Mouse (Mus musculus) stomach, postnatal 0 days (tissue): ENCODE results near the gene Abhd2. TPM values are rescaled to one million over a fixed set of nuclear protein-coding genes. Genes with fewer than 3 reads are reported as not detected.
"Not testable (repeated sequence)": the region's sequence is repeated elsewhere in the genome, so short reads cannot be mapped to it uniquely, and the experiment has no call there.

ENCODE experiments used
- ATAC-seq: fragments of 200-750 bp; cut with Nextera tagmentation; 2 replicates; pipeline ENCODE4 v1.8.0; 2017; ENCODE audit not compliant: low FRiP score, low TSS enrichment
- DNase-seq: peaks from one replicate; pipeline ENCODE4 v3.0.0-alpha.2; 2016; ENCODE audit warnings: low spot score
- H3K27ac ChIP-seq: fragments of 300-500 bp; sonication (generic); replicated peaks from 2 replicates; pipeline ENCODE4 v1.5.1; 2014; ENCODE audit warnings: mild to moderate bottlenecking, control low read depth
- H3K27me3 ChIP-seq: fragments of 300-500 bp; sonication (generic); 2 replicates; pipeline ENCODE4 v1.6.1; 2014; ENCODE audit warnings: low read length; ENCODE audit not compliant: control insufficient read depth, insufficient read depth
- H3K36me3 ChIP-seq: fragments of 300-500 bp; sonication (generic); 2 replicates; pipeline ENCODE4 v1.6.1; 2014; ENCODE audit warnings: low read length, mixed read lengths; ENCODE audit not compliant: control insufficient read depth, insufficient read depth
- H3K4me1 ChIP-seq: fragments of 300-500 bp; sonication (generic); replicated peaks from 2 replicates; pipeline ENCODE4 v1.6.1; 2014; ENCODE audit warnings: antibody characterized with exemption; ENCODE audit not compliant: control insufficient read depth, insufficient read depth
- H3K4me2 ChIP-seq: fragments of 300-500 bp; sonication (generic); replicated peaks from 2 replicates; pipeline ENCODE4 v1.6.1; 2014; ENCODE audit warnings: low read depth, mild to moderate bottlenecking, control low read depth, moderate library complexity
- H3K4me3 ChIP-seq: fragments of 300-500 bp; sonication (generic); 2 replicates; pipeline ENCODE4 v1.5.1; 2014; ENCODE audit warnings: low read depth, low read length, control low read depth
- H3K9ac ChIP-seq: fragments of 300-500 bp; sonication (generic); 2 replicates; pipeline ENCODE4 v1.6.1; 2014; ENCODE audit warnings: mild to moderate bottlenecking, low read length, control low read depth, mixed read lengths
- H3K9me3 ChIP-seq: fragments of 300-500 bp; sonication (generic); 2 replicates; pipeline ENCODE4 v1.6.1; 2016; ENCODE audit warnings: low read length; ENCODE audit not compliant: control insufficient read depth
- CTCF ChIP-seq: IDR thresholded peaks from 2 replicates; pipeline ENCODE4 v1.5.1; 2016; ENCODE audit warnings: antibody characterized with exemption, low read depth, mild to moderate bottlenecking, moderate library complexity
- EP300 ChIP-seq: optimal IDR thresholded peaks from 2 replicates; pipeline ENCODE3; 2016; ENCODE audit warnings: antibody characterized with exemption
- WGBS: fragments of 180-500 bp; shearing (Covaris S2); extraction: QIAGEN DNeasy Blood & Tissue Kit; methylation state at CpG from one replicate; pipeline ENCODE4 v1.1.7; 2014; 5-methylcytosine and 5-hydroxymethylcytosine counted together
- polyA plus RNA-seq: library from polyadenylated mRNA; unstranded; fragments of >200 nt; fragmentation: Nextera tagmentation; extraction: Ambion mirVana; gene quantifications from 2 replicates; pipeline ENCODE4 v1.2.1, GENCODE M21; 2015

The Abhd2 gene
- polyA plus RNA-seq, 1 experiment from 2014 or later, result 27.5 TPM

DNA sequence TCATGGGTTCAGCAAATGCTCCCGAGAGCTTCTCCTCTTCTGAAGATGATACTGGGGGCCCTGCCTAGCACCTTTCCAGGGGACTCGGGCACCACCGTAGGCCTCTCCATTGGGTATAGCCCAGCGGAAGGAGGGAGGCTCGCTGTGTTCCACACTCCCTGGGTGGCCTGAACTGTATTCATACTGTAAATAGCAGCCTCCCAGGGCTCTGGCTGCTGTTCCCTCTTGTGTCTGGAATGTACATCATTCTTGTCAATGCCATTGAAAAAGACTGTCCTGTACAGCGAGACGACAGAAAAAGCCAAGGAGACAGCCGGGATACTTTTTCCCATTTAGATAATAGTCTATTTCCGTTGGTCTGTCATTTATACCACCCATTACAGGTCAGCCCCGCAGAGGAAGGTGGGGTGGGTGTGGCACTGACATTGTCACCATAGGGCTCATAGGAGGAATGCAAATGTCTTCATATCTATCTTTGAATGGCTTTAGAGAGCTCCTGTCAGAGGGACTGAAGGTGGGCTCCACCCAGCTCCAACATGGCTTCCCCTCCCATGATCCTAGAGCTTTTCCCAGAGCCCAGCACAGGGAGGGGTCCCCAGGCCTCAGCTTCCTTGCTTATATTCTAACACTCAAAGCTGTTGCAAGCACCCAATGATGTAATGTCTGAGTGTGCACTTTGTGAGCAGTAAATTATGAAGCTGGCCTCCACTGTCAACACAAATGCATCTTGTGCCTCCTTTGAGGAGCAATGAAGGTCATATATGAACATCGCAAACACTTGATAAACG is 10.1 kb downstream of the Abhd2 start:
- Histone ChIP-seq H3K4me3 (no peak overlapping the region), H3K9ac (no peak overlapping the region), H3K27ac (peak overlapping the region; percentile 26; the same call in 1 of the 2 replicates), H3K4me1 (peaks cover 6% of the 10 kb centered on the region), H3K4me2 (no peak overlapping the region), H3K9me3 (no peaks in the 10 kb centered on the region), H3K27me3 (no peaks in the 10 kb centered on the region), H3K36me3 (no peaks in the 10 kb centered on the region)
- TF ChIP-seq CTCF (no peak), EP300 (no peak)
- DNase-seq, result no peak
- no peak for ATAC-seq
- 56% methylated on average over 12 of the region's 12 CpGs for WGBS

DNA sequence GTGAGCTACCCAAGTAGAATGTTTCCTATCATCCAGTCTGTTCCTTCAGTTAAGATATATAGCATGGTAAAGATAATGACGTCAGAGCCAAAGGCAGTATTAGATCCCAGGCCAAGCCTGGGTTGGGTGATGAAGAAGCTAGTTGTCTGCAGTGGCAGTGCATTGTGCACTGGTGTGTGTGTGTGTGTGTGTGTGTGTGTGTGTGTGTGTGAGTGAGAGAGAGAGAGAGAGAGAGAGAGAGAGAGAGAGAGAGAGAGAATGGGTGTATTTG is 10.6 kb downstream of the Abhd2 start:
- WGBS, result 35% methylated on average over 1 of the region's 1 CpGs
- H3K4me2 ChIP-seq, H3K27me3 ChIP-seq, H3K4me1 ChIP-seq, H3K9me3 ChIP-seq, H3K27ac ChIP-seq, DNase-seq, H3K36me3 ChIP-seq, ATAC-seq, H3K9ac ChIP-seq, H3K4me3 ChIP-seq: not testable (repeated sequence)

DNA sequence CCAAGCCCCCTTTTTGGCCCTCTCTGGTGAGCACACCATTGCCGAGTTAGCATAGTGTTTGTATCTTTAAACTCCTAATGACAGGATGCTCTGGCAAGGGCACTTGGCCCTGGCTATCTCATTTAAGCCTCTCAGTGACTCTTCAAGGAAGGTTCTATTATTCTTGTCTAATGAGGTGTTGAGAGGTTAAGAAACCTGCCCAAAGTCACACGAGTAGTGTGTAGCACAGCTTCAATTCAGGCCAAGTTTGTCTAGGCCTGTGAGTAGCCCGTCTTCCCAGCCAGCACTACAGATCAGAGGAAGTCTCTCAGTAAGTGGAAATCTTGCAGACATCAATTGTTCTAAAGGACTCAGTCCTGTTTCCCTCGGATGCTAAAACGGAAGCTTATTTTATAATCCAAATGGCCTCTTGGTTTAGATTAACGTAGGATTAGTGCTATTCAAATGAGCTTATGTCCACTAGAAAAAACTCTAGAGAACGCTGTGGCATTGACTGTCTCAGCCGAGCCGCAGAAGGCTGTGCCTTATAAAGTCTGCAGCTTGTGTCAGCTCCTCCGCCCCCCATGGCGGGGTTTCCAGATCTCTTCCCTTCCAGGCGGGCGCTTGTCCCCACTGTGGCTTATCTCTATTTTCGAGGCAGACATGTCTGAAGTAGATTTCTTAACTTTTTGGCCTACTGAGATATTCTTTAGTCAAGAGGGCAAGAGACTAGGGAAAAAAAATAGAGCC is 11.3 kb downstream of the Abhd2 start:
- Histone ChIP-seq H3K27me3 (no peaks in the 10 kb centered on the region), H3K27ac (0 out of 2 replicates have a peak overlapping the region, but pooled peaks have one; percentile 5), H3K36me3 (no peaks in the 10 kb centered on the region), H3K4me3 (no peak overlapping the region), H3K4me1 (peaks cover 6% of the 10 kb centered on the region; the same call in 1 of the 2 replicates), H3K9me3 (no peaks in the 10 kb centered on the region), H3K9ac (no peak overlapping the region), H3K4me2 (no peak overlapping the region)
- 63% methylated on average over 14 of the region's 14 CpGs for WGBS
- DNase-seq (no peak), ATAC-seq (no peak)
- TF ChIP-seq EP300 (no peak), CTCF (no peak)

DNA sequence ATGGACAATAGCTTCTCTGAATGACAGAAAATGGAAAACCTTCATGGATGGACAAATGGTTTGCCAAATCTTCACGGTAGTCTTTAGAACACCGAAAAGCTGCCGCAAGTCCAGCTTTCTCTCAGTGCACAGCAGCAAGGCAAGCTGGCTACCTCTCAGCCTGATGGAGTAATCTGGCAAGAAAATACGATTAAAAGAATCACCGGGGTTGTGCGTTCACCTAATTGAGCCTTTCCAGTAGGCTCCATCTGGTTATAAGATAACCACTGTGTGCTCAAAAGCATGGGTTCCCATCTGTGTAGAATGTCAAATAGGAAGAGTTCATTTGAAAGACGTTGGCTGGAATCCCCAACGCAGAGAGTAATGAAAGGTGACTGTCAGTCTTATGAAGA is 11.9 kb downstream of the Abhd2 start:
- Histone ChIP-seq H3K9ac (no peak overlapping the region), H3K9me3 (no peaks in the 10 kb centered on the region), H3K36me3 (no peaks in the 10 kb centered on the region), H3K27me3 (no peaks in the 10 kb centered on the region), H3K4me2 (no peak overlapping the region), H3K27ac (peak overlapping the region; percentile 58; the same call in 1 of the 2 replicates), H3K4me3 (no peak overlapping the region), H3K4me1 (peaks cover 6% of the 10 kb centered on the region; the same call in 1 of the 2 replicates)
- no peak for TF ChIP-seq EP300
- no peak for TF ChIP-seq CTCF
- 93% methylated on average over 8 of the region's 8 CpGs for WGBS
- DNase-seq (no peak), ATAC-seq (no peak)

DNA sequence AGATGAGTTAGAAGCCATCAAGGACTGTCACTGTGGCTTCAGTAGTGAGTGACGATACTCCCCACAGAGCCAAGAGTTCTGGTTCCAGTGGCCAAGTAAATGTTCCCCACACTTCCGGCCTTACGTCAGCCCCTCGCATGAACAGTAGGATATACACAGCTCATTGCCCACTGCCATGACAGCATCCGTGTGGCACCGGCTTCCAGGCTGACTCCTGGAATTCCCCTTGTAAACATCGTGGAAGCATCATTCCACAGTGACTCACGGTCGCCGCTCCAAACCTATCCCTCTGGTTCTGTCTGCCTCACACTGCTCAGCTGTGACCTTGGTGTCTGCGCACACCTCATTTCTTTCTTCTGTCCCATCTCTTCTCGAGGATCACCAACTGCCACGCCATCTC is 12.4 kb downstream of the Abhd2 start:
- whole genome bisulfite sequencing, result 69% methylated on average over 13 of the region's 13 CpGs
- Histone ChIP-seq H3K27ac (peak overlapping the region; percentile 58; the same call in 1 of the 2 replicates), H3K9me3 (no peaks in the 10 kb centered on the region), H3K4me2 (no peak overlapping the region), H3K4me3 (no peak overlapping the region), H3K27me3 (no peaks in the 10 kb centered on the region), H3K4me1 (peaks cover 6% of the 10 kb centered on the region; the same call in 1 of the 2 replicates), H3K36me3 (no peaks in the 10 kb centered on the region), H3K9ac (peak overlapping the region; percentile 8; the same call in 1 of the 2 replicates)
- TF ChIP-seq CTCF (no peak), EP300 (no peak)
- DNase-seq, result no peak
- ATAC-seq, result peak; percentile 18; the same call in 1 of the 2 replicates

DNA sequence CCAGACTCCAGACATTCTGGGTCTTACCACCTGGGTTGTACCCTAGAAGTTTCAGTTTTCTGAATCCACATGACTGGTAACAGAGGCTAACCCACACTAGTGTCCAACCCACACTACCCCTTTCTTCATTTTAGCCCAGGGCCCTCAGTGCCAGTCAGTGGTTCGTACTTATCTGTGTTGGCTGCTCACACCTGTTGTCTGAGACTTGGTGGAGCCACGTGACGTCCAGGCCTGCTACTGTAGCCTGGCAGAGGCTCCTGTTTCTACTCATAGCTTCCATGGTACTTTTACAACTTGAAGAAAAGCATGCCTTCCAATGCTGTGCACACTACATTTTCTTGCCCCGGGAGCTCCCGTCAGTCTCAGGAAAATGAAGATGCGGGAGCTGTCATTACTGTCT is 14.2 kb downstream of the Abhd2 start:
- DNase-seq, result no peak
- no peak overlapping the region for H3K9ac ChIP-seq
- no peaks in the 10 kb centered on the region for H3K27me3 ChIP-seq
- no peak overlapping the region for H3K4me3 ChIP-seq
- no peaks in the 10 kb centered on the region for H3K9me3 ChIP-seq
- peak overlapping the region; percentile 69 for H3K27ac ChIP-seq
- TF ChIP-seq EP300 (no peak), CTCF (no peak)
- no peak overlapping the region for H3K4me2 ChIP-seq
- 78% methylated on average over 6 of the region's 6 CpGs for WGBS
- no peaks in the 10 kb centered on the region for H3K36me3 ChIP-seq
- peaks cover 6% of the 10 kb centered on the region; the same call in 1 of the 2 replicates for H3K4me1 ChIP-seq
- no peak for ATAC-seq
